Mouse (Mus musculus): ENCODE results near the gene Mbd3. TPM values are rescaled to one million over a fixed set of nuclear protein-coding genes. Genes with fewer than 3 reads are reported as not detected.

Gene Mbd3
- polyA plus RNA-seq, 1 experiment from 2014 or later: 81.1 TPM

DNA sequence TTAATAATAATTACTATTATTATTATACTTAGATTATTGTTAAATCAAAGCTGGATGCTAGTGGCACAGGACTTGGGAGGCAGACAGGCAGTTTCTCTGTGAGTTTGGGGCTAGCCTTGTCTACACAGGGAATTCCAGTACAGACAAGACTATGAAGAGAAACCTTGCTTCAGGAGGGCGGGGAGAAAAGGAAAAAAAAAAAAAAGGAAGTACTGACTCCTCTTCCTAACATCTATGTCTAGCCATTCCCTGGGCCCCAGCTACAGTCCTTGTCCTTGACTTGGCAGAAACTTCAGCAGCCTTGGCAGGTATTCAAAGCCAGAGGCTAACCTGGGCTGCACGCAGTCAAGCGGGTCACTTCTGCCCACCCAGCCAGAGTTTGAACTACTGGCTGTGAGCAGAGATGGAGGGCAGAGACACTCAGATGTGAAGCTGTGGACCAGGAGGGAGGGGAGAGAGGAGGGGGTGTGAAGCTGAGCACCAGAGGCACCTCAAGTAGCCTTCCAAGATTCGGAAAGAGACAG, 10.1 kb downstream of the Mbd3 start:
- 46% methylated on average over 4 of the region's 4 CpGs for WGBS
- H3K36me3 ChIP-seq (ENCODE audit: control insufficient read depth, insufficient read depth, low read length): peaks cover 15% of the 10 kb centered on the region
- no peaks in the 10 kb centered on the region for H3K9me3 ChIP-seq (ENCODE audit: control insufficient read depth, low read length)
- H3K4me2 ChIP-seq (replicated peaks; ENCODE audit: low read depth): no peak overlapping the region
- TF ChIP-seq EP300 (optimal IDR thresholded peaks at IDR 0.05) (no peak), CTCF (IDR thresholded peaks at IDR 0.05; ENCODE audit: low read depth) (no peak)
- H3K9ac ChIP-seq (ENCODE audit: low read length): no peak overlapping the region
- ATAC-seq (ENCODE audit: low FRiP score, low TSS enrichment) (no peak), DNase-seq (ENCODE audit: low spot score) (no peak)
- H3K27me3 ChIP-seq (ENCODE audit: control insufficient read depth, insufficient read depth, low read length): no peaks in the 10 kb centered on the region
- H3K27ac ChIP-seq (replicated peaks): no peak overlapping the region
- no peak overlapping the region for H3K4me3 ChIP-seq (ENCODE audit: low read depth, low read length)
- H3K4me1 ChIP-seq (replicated peaks; ENCODE audit: control insufficient read depth, insufficient read depth): peaks cover 10% of the 10 kb centered on the region; the same call in 1 of the 2 replicates

DNA sequence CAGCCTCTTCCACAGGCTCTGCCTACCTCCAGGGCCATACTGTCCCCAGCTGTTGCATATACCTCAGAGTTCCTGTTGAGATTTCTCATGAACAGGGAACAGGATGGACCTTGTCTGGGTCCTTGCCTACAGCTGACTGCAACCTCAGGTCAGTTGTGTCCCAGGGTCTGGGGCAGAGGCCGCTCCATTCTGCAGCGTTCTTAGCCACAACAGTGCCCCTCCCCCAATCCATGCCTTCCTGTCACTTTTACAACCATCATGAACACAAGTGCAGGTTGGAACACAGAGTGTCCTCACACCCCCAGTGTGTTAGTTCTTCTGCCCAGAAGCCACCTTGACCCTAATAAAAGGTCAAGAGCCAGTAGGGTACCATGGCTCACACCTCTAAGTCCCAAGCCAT, 10.6 kb downstream of the Mbd3 start:
- TF ChIP-seq EP300 (optimal IDR thresholded peaks at IDR 0.05): no peak
- no peak for TF ChIP-seq CTCF (IDR thresholded peaks at IDR 0.05; ENCODE audit: low read depth)
- peaks cover 12% of the 10 kb centered on the region; the same call in 1 of the 2 replicates for H3K4me1 ChIP-seq (replicated peaks; ENCODE audit: control insufficient read depth, insufficient read depth)
- ATAC-seq (ENCODE audit: low FRiP score, low TSS enrichment) (no peak), DNase-seq (ENCODE audit: low spot score) (no peak)
- no peak overlapping the region for H3K4me2 ChIP-seq (replicated peaks; ENCODE audit: low read depth)
- no peak overlapping the region for H3K4me3 ChIP-seq (ENCODE audit: low read depth, low read length)
- WGBS: 29% methylated on average over 2 of the region's 2 CpGs
- no peak overlapping the region for H3K27ac ChIP-seq (replicated peaks)
- H3K9ac ChIP-seq (ENCODE audit: low read length): no peak overlapping the region
- peaks cover 11% of the 10 kb centered on the region for H3K36me3 ChIP-seq (ENCODE audit: control insufficient read depth, insufficient read depth, low read length)
- H3K9me3 ChIP-seq (ENCODE audit: control insufficient read depth, low read length): no peaks in the 10 kb centered on the region
- no peaks in the 10 kb centered on the region for H3K27me3 ChIP-seq (ENCODE audit: control insufficient read depth, insufficient read depth, low read length)

DNA sequence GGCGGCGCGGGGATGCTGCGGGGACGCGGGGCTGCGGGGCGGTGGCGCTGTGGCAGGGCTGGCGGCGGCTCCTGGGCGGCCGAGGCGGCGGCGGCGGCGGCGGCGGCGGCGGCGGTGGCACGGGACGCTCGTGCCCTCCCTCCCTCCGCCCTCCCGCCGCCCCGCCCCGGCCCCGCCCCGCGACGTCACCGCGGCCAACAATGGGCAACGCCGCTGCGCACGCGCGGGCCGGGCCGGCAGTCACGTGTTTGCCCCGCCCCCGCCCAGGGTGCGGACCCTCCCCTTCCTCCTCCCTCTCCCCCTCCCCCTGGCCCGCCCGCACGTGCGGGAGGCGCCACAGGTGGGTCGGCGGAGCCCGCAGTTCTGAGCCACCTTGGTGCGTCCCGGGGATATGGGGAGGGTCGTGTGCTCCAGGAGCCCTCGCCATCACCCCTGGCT, 11.8 kb downstream of the Mbd3 start, which contains the start of gene Mex3d:
Gene Mex3d, minus strand, starts transcription at position 138 of the 438 bp plus-strand sequence.
- ATAC-seq (ENCODE audit: low FRiP score, low TSS enrichment) (peak; percentile 40; the same call in 1 of the 2 replicates), DNase-seq (ENCODE audit: low spot score) (peak; percentile 92)
- Histone ChIP-seq H3K4me2 (replicated peaks; ENCODE audit: low read depth) (peak within 1 kb of the TSS; percentile 96), H3K27me3 (ENCODE audit: control insufficient read depth, insufficient read depth, low read length) (no peaks in the 10 kb centered on the region), H3K27ac (replicated peaks) (peak within 1 kb of the TSS; percentile 83), H3K9ac (ENCODE audit: low read length) (peak within 1 kb of the TSS; percentile 92), H3K36me3 (ENCODE audit: control insufficient read depth, insufficient read depth, low read length) (peaks cover 3% of the 10 kb centered on the region), H3K9me3 (ENCODE audit: control insufficient read depth, low read length) (no peaks in the 10 kb centered on the region), H3K4me1 (replicated peaks; ENCODE audit: control insufficient read depth, insufficient read depth) (peaks cover 12% of the 10 kb centered on the region; the same call in 1 of the 2 replicates), H3K4me3 (ENCODE audit: low read depth, low read length) (peak within 1 kb of the TSS; percentile 73)
- no CpG with 5 or more reads among the region's 61 CpGs for WGBS
- TF ChIP-seq EP300 (optimal IDR thresholded peaks at IDR 0.05) (no peak), CTCF (IDR thresholded peaks at IDR 0.05; ENCODE audit: low read depth) (no peak)

DNA sequence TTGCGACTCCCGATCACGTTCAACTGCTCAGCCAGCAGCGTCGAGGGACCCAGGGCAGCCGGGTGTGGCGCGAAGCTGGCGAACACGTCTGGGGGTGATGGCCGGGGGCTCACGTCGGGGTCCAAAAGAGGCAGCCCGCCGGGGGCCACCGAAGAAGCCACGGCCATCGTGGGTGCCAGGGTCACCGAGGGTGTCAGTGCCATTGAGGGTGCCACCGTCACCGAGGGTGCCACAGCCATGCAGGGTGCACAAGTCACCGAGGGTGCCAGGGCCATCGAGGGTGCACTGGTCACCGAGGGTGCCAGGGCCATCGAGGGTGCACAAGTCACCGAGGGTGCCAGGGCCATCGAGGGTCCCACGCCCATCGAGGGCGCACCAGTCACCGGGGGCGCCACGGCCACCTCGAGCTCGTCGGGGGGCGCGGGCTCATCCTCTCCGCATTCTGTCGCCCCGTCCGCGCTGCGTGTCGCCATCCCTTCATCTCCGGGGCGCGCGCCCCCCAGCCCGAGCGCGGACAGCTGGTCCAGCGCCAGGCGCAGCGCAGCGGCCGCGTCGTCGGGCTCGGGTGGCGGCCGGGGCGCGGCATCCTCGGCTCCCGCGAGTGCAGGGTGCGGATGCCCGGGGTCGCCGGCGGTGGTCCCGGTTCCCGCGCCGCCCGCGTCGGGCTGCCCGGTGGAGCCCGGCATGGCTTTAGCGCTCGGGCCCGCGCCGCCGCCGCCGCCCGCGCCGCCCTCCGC, 12.4 kb downstream of the Mbd3 start:
- TF ChIP-seq CTCF (IDR thresholded peaks at IDR 0.05; ENCODE audit: low read depth): no peak
- TF ChIP-seq EP300 (optimal IDR thresholded peaks at IDR 0.05): no peak
- peak overlapping the region; percentile 83 for H3K27ac ChIP-seq (replicated peaks)
- H3K9me3 ChIP-seq (ENCODE audit: control insufficient read depth, low read length): no peaks in the 10 kb centered on the region
- H3K9ac ChIP-seq (ENCODE audit: low read length): peak overlapping the region; percentile 92
- peaks cover 12% of the 10 kb centered on the region; the same call in 1 of the 2 replicates for H3K4me1 ChIP-seq (replicated peaks; ENCODE audit: control insufficient read depth, insufficient read depth)
- peaks cover 5% of the 10 kb centered on the region for H3K36me3 ChIP-seq (ENCODE audit: control insufficient read depth, insufficient read depth, low read length)
- H3K4me3 ChIP-seq (ENCODE audit: low read depth, low read length): peak overlapping the region; percentile 73
- under 1% methylated on average over 44 of the region's 94 CpGs for WGBS
- peak overlapping the region; percentile 83 for H3K4me2 ChIP-seq (replicated peaks; ENCODE audit: low read depth)
- no peaks in the 10 kb centered on the region for H3K27me3 ChIP-seq (ENCODE audit: control insufficient read depth, insufficient read depth, low read length)
- peak; percentile 50 for DNase-seq (ENCODE audit: low spot score)
- peak; percentile 7; the same call in 1 of the 2 replicates for ATAC-seq (ENCODE audit: low FRiP score, low TSS enrichment)

DNA sequence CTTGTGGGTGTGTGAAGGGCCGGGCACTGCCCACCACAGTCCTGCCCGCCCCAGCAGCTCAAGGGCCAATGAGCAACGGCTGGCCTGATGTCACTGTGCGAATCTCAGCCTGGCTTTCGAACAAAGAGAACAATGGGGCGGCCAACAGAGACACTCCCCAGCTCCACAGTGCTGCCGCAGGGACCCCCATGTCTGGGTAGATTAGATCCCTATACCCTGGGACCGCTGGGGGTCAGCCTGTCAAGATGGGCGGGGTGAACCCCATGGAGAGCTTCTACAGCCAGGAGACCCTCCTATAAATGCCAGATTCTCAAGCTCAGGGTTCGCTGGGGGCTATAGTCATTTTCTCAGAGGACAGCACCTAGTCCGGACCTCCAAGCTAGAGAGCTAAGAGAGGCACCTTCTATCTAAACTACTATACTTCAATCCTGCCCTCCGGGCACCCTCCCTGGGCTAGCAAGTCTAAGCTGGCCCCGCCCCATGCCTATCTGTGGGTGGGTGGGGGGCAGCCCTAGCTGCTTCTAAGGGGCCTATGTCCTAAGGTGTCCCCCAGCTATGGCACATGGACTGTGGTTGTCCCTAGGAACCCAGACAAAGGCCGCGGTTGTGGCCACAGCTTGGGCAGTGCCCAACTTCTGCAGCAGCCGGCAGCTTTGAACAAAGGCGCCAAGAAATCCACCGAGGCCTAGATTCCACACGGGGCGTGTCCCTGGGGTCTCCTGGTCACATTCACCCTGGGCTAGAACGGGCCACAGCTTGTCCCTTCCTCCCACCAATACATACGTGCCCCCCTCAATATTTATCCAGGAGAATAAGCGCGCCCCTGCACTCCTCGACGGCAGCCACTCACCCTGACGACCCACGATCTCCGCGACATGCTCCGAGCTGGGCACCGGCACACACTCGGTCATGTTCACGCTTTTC, 13.3 kb downstream of the Mbd3 start:
- peak; percentile 67 for DNase-seq (ENCODE audit: low spot score)
- WGBS: 3% methylated on average over 34 of the region's 34 CpGs

More for the DNA sequence above, 13.3 kb downstream of the Mbd3 start:
- H3K4me2 ChIP-seq (replicated peaks; ENCODE audit: low read depth): peak overlapping the region; percentile 83
- H3K27ac ChIP-seq (replicated peaks): peak overlapping the region; percentile 83
- peak; percentile 25 for ATAC-seq (ENCODE audit: low FRiP score, low TSS enrichment)
- H3K27me3 ChIP-seq (ENCODE audit: control insufficient read depth, insufficient read depth, low read length): no peaks in the 10 kb centered on the region
- no peaks in the 10 kb centered on the region for H3K9me3 ChIP-seq (ENCODE audit: control insufficient read depth, low read length)
- peak overlapping the region; percentile 73 for H3K4me3 ChIP-seq (ENCODE audit: low read depth, low read length)
- TF ChIP-seq CTCF (IDR thresholded peaks at IDR 0.05; ENCODE audit: low read depth) (no peak), EP300 (optimal IDR thresholded peaks at IDR 0.05) (no peak)
- peaks cover 11% of the 10 kb centered on the region for H3K36me3 ChIP-seq (ENCODE audit: control insufficient read depth, insufficient read depth, low read length)
- peak overlapping the region; percentile 92 for H3K9ac ChIP-seq (ENCODE audit: low read length)
- H3K4me1 ChIP-seq (replicated peaks; ENCODE audit: control insufficient read depth, insufficient read depth): peaks cover 12% of the 10 kb centered on the region; the same call in 1 of the 2 replicates

Measured in stomach, postnatal 0 days (tissue).